Mouse (Mus musculus) ES-E14 (cell line): Measurements from ENCODE around the gene Ski.

ENCODE experiments used
- CHD2 ChIP-seq: IDR thresholded peaks from 2 replicates; pipeline ENCODE4 v1.6.1; 2014; ENCODE audit warnings: mild to moderate bottlenecking, low read depth, low read length, inconsistent platforms
- HCFC1 ChIP-seq: IDR thresholded peaks from 2 replicates; pipeline ENCODE4 v1.6.1; 2012; ENCODE audit warnings: low read length, inconsistent platforms, borderline replicate concordance; ENCODE audit not compliant: insufficient read depth
- ZNF384 ChIP-seq: IDR thresholded peaks from 2 replicates; pipeline ENCODE4 v1.6.1; 2012; ENCODE audit warnings: low read depth, low read length, inconsistent platforms

GRCm38 (mm10) chr4:155121222-155121621 lies 101.2 kb downstream of the Ski start:
- TF ChIP-seq CHD2 (no peak), ZNF384 (no peak), HCFC1 (no peak)
